Mouse (Mus musculus) forebrain, embryonic 16.5 days (tissue): Measurements from ENCODE around the gene Tcirg1. TPM values are rescaled to one million over a fixed set of nuclear protein-coding genes. Genes with fewer than 3 reads are reported as not detected.
A peak's percentile ranks its signal among the peaks of the same experiment; 100 is the strongest.

ENCODE experiments used
- ATAC-seq: fragments of 200-750 bp; cut with Nextera tagmentation; 2 replicates; pipeline ENCODE4 v1.8.0; 2017; ENCODE audit warnings: mild to moderate bottlenecking, moderate library complexity
- H3K27ac ChIP-seq: fragments of 300-500 bp; sonication (generic); 2 replicates; pipeline ENCODE4 v1.5.1; 2014; ENCODE audit warnings: low read length, control low read depth
- H3K27me3 ChIP-seq: fragments of 300-500 bp; sonication (generic); replicated peaks from 2 replicates; pipeline ENCODE4 v1.6.1; 2014; ENCODE audit warnings: low read length; ENCODE audit not compliant: control insufficient read depth, insufficient read depth
- H3K36me3 ChIP-seq: fragments of 300-500 bp; sonication (generic); 2 replicates; pipeline ENCODE4 v1.6.1; 2014; ENCODE audit not compliant: control insufficient read depth, insufficient read depth
- H3K4me1 ChIP-seq: fragments of 300-500 bp; sonication (generic); replicated peaks from 2 replicates; pipeline ENCODE4 v1.6.1; 2014; ENCODE audit warnings: low read length; ENCODE audit not compliant: control insufficient read depth, insufficient read depth
- H3K4me2 ChIP-seq: fragments of 300-500 bp; sonication (generic); 2 replicates; pipeline ENCODE4 v1.6.1; 2014; ENCODE audit warnings: mild to moderate bottlenecking, low read length, control low read depth
- H3K4me3 ChIP-seq: fragments of 300-500 bp; sonication (generic); replicated peaks from 2 replicates; pipeline ENCODE4 v1.5.1; 2014; ENCODE audit warnings: mild to moderate bottlenecking, low read length, control low read depth
- H3K9ac ChIP-seq: fragments of 300-500 bp; sonication (generic); replicated peaks from 2 replicates; pipeline ENCODE4 v1.6.1; 2014; ENCODE audit warnings: low read depth, low read length, control low read depth
- H3K9me3 ChIP-seq: fragments of 300-500 bp; sonication (generic); 2 replicates; pipeline ENCODE4 v1.6.1; 2016; ENCODE audit warnings: low read length; ENCODE audit not compliant: control insufficient read depth
- WGBS: fragments of 180-500 bp; shearing (Covaris S2); extraction: QIAGEN DNeasy Blood & Tissue Kit; methylation state at CpG from one replicate; pipeline ENCODE4 v1.1.7; 2014; 5-methylcytosine and 5-hydroxymethylcytosine counted together
- polyA plus RNA-seq: library from polyadenylated mRNA; unstranded; fragments of >200 nt; fragmentation: Nextera tagmentation; extraction: Ambion mirVana; gene quantifications from 2 replicates; pipeline ENCODE4 v1.2.1, GENCODE M21; 2015

Gene Tcirg1
- polyA plus RNA-seq, 1 experiment from 2014 or later, result 11.2 TPM

GRCm38 (mm10) chr19:3945872-3946564 lies 39.1 kb upstream of the Tcirg1 start:
- no peaks in the 10 kb centered on the region for H3K9me3 ChIP-seq
- ATAC-seq, result no peak
- 37% methylated on average over 10 of the region's 10 CpGs for WGBS
- no peak overlapping the region for H3K4me2 ChIP-seq
- no peaks in the 10 kb centered on the region for H3K4me1 ChIP-seq
- no peaks in the 10 kb centered on the region; the same call in 1 of the 2 replicates for H3K27me3 ChIP-seq
- H3K36me3 ChIP-seq, result no peaks in the 10 kb centered on the region
- no peak overlapping the region for H3K9ac ChIP-seq
- H3K4me3 ChIP-seq, result no peak overlapping the region
- no peak overlapping the region for H3K27ac ChIP-seq

GRCm38 (mm10) chr19:3942986-3943735 lies 36.2 kb upstream of the Tcirg1 start:
- H3K36me3 ChIP-seq, result no peaks in the 10 kb centered on the region
- H3K27me3 ChIP-seq, result no peaks in the 10 kb centered on the region; the same call in 1 of the 2 replicates
- H3K4me3 ChIP-seq, result no peak overlapping the region
- H3K4me1 ChIP-seq, result no peaks in the 10 kb centered on the region
- no peak overlapping the region for H3K9ac ChIP-seq
- H3K27ac ChIP-seq, result no peak overlapping the region
- no peaks in the 10 kb centered on the region for H3K9me3 ChIP-seq
- 25% methylated on average over 27 of the region's 27 CpGs for WGBS
- no peak for ATAC-seq
- H3K4me2 ChIP-seq, result no peak overlapping the region

- Histone ChIP-seq H3K9me3 (no peaks in the 10 kb centered on the region), H3K9ac (no peak overlapping the region), H3K36me3 (no peaks in the 10 kb centered on the region), H3K4me3 (no peak overlapping the region), H3K4me2 (no peak overlapping the region), H3K4me1 (no peaks in the 10 kb centered on the region), H3K27ac (no peak overlapping the region), H3K27me3 (no peaks in the 10 kb centered on the region; the same call in 1 of the 2 replicates)
- no peak for ATAC-seq
- WGBS, result 88% methylated on average over 7 of the region's 7 CpGs
Measured at GRCm38 (mm10) chr19:3942315-3942714, 35.4 kb upstream of the Tcirg1 start.

- peaks cover 10% of the 10 kb centered on the region for H3K27me3 ChIP-seq
- no peak for ATAC-seq
- no peak overlapping the region for H3K27ac ChIP-seq
- 5% methylated on average over 22 of the region's 22 CpGs for WGBS
- peak overlapping the region; percentile 66 for H3K4me2 ChIP-seq
- peak overlapping the region; percentile 51 for H3K9ac ChIP-seq
- no peaks in the 10 kb centered on the region for H3K9me3 ChIP-seq
- H3K4me1 ChIP-seq, result peaks cover 11% of the 10 kb centered on the region
- H3K4me3 ChIP-seq, result peak overlapping the region; percentile 39
- no peaks in the 10 kb centered on the region for H3K36me3 ChIP-seq
Measured at GRCm38 (mm10) chr19:3935896-3936850, 29.2 kb upstream of the Tcirg1 start.

GRCm38 (mm10) chr19:3935032-3935895 lies 28.3 kb upstream of the Tcirg1 start, which contains the start of gene Unc93b1:
Unc93b1 (plus strand) TSS chr19:3935186.
- H3K4me3 ChIP-seq, result peak within 1 kb of the TSS; percentile 39
- H3K9ac ChIP-seq, result peak within 1 kb of the TSS; percentile 51
- peak within 1 kb of the TSS; percentile 66 for H3K4me2 ChIP-seq
- 8% methylated on average over 40 of the region's 42 CpGs for WGBS
- ATAC-seq, result peak; percentile 62
- peaks cover 16% of the 10 kb centered on the region for H3K4me1 ChIP-seq
- H3K36me3 ChIP-seq, result no peaks in the 10 kb centered on the region
- H3K9me3 ChIP-seq, result no peaks in the 10 kb centered on the region
- peaks cover 10% of the 10 kb centered on the region for H3K27me3 ChIP-seq
- no peak within 1 kb of the TSS for H3K27ac ChIP-seq

GRCm38 (mm10) chr19:3931716-3932115 lies 24.8 kb upstream of the Tcirg1 start:
- no peak overlapping the region for H3K4me3 ChIP-seq
- H3K27me3 ChIP-seq, result peaks cover 10% of the 10 kb centered on the region
- H3K9me3 ChIP-seq, result no peaks in the 10 kb centered on the region
- no peak for ATAC-seq
- H3K27ac ChIP-seq, result no peak overlapping the region
- no peak overlapping the region for H3K9ac ChIP-seq
- peaks cover 27% of the 10 kb centered on the region for H3K4me1 ChIP-seq
- 89% methylated on average over 9 of the region's 9 CpGs for WGBS
- no peak overlapping the region for H3K4me2 ChIP-seq
- no peaks in the 10 kb centered on the region for H3K36me3 ChIP-seq

- no peak overlapping the region for H3K4me2 ChIP-seq
- no peaks in the 10 kb centered on the region for H3K36me3 ChIP-seq
- H3K4me3 ChIP-seq, result no peak overlapping the region
- H3K9ac ChIP-seq, result no peak overlapping the region; the same call in 1 of the 2 replicates
- peaks cover 17% of the 10 kb centered on the region for H3K4me1 ChIP-seq
- no peak for ATAC-seq
- H3K27me3 ChIP-seq, result peaks cover 4% of the 10 kb centered on the region; the same call in 1 of the 2 replicates
- H3K27ac ChIP-seq, result no peak overlapping the region
- no peaks in the 10 kb centered on the region for H3K9me3 ChIP-seq
- WGBS, result 69% methylated on average over 21 of the region's 21 CpGs
Measured at GRCm38 (mm10) chr19:3930262-3931057, 23.5 kb upstream of the Tcirg1 start.
